Mouse (Mus musculus) 416B (cell line): ENCODE data around the gene Col6a2.

Experiments
- DNase-seq: peaks from one replicate; pipeline ENCODE4 v3.0.0; 2011; ENCODE audit warnings: low read depth

Gene Col6a2

GRCm38 (mm10) chr10:76548218-76548617 is 75.2 kb downstream of the Col6a2 start:
- no peak for DNase-seq

- DNase-seq = no peak
Observed at GRCm38 (mm10) chr10:76546566-76546965, 76.9 kb downstream of the Col6a2 start.
